9 mouse cellular contexts compared by ENCODE assay signal in genomic region chr4:105151911-105152690, GRCm38 (mm10). TPM values are rescaled to one million over a fixed set of nuclear protein-coding genes. Genes with fewer than 3 reads are reported as not detected.
A peak's percentile ranks its signal among the peaks of the same experiment; 100 is the strongest.
DNase-seq lines count a peak whose midpoint lies in the region; ATAC-seq and TF ChIP-seq lines count a peak whose summit lies in the region.
"Had no signal": no experiment of that assay in that cellular context is flagged by ENCODE, and none has a peak within 500 bp of the region (broad histone marks: within the 10 kb centered on the region; RNA-seq: fewer than 3 reads in every experiment).

No protein-coding gene starts in this region.

- peak; percentile 74 for DNase-seq in liver, adult 2 months (ENCODE audit: extremely low read depth, low read depth, low spot score)
- peak; percentile 54 for DNase-seq in cerebellum, adult 9-10 months
- peak; percentile 49 to 77 for DNase-seq in frontal cortex, postnatal 10 days (ENCODE audit: low spot score in 2 of 2)
- DNase-seq in left cerebral cortex, postnatal 14 days (ENCODE audit: low spot score in 2 of 2): peak; percentile 86 to 87
- DNase-seq in testis, postnatal 10 days (ENCODE audit: low spot score): peak; percentile 80

- no peaks in the 10 kb centered on the region for H3K9me3 ChIP-seq in liver, embryonic 12.5 days (replicated peaks)
- no peaks in the 10 kb centered on the region for H3K9me3 ChIP-seq in intestine, embryonic 15.5 days
- H3K9me3 ChIP-seq: midbrain, embryonic 12.5 days had no signal

- H3K4me3 ChIP-seq in liver, adult 2 months (ENCODE audit: insufficient read depth, low read depth, low read length): no peak overlapping the region
- H3K4me3 ChIP-seq in liver, embryonic 12.5 days: no peak overlapping the region
- no peak overlapping the region for H3K4me3 ChIP-seq in intestine, embryonic 15.5 days (replicated peaks)
- H3K4me3 ChIP-seq: midbrain, embryonic 12.5 days had no signal

- 54% methylated on average over 14 of the region's 14 CpGs for WGBS in liver, adult 2 months
- 42% methylated on average over 14 of the region's 14 CpGs for WGBS in liver, embryonic 12.5 days (ENCODE audit: insufficient replicate concordance)
- 49% methylated on average over 14 of the region's 14 CpGs for WGBS in intestine, embryonic 15.5 days

- H3K4me2 ChIP-seq in liver, embryonic 12.5 days: no peak overlapping the region
- H3K4me2 ChIP-seq in intestine, embryonic 15.5 days (replicated peaks): no peak overlapping the region
- H3K4me2 ChIP-seq: midbrain, embryonic 12.5 days had no signal

- no peak overlapping the region for H3K9ac ChIP-seq in liver, adult 2 months (ENCODE audit: low read depth, low read length)
- no peak overlapping the region for H3K9ac ChIP-seq in liver, embryonic 12.5 days
- H3K9ac ChIP-seq in intestine, embryonic 15.5 days: no peak overlapping the region
- H3K9ac ChIP-seq: midbrain, embryonic 12.5 days had no signal

- H3K79me2 ChIP-seq in liver, adult 2 months (ENCODE audit: control insufficient read depth, insufficient read depth, low read length): no peaks in the 10 kb centered on the region

- intact Hi-C loops in left cerebral cortex, postnatal 14 days (cut with DNase I): loop anchor here (1.0 to 5.0 kb wide), 3 partner anchors 165 to 1074 kb away; no protein-coding TSS in a partner anchor

- no peak overlapping the region for H3K27ac ChIP-seq in liver, adult 2 months (replicated peaks; ENCODE audit: insufficient read depth, low read depth, low read length)
- H3K27ac ChIP-seq in liver, embryonic 12.5 days: no peak overlapping the region
- no peak overlapping the region for H3K27ac ChIP-seq in intestine, embryonic 15.5 days
- H3K27ac ChIP-seq: midbrain, embryonic 12.5 days had no signal

- H3K27me3 ChIP-seq in liver, adult 2 months (ENCODE audit: control insufficient read depth, insufficient read depth, low read length): no peaks in the 10 kb centered on the region
- H3K27me3 ChIP-seq in liver, embryonic 12.5 days (replicated peaks): peaks cover 16% of the 10 kb centered on the region
- H3K27me3 ChIP-seq in intestine, embryonic 15.5 days (replicated peaks): no peaks in the 10 kb centered on the region
- H3K27me3 ChIP-seq: midbrain, embryonic 12.5 days had no signal

- no peaks in the 10 kb centered on the region for H3K36me3 ChIP-seq in liver, adult 2 months (ENCODE audit: control insufficient read depth, insufficient read depth, low read length)
- no peaks in the 10 kb centered on the region for H3K36me3 ChIP-seq in liver, embryonic 12.5 days
- no peaks in the 10 kb centered on the region for H3K36me3 ChIP-seq in intestine, embryonic 15.5 days
- H3K36me3 ChIP-seq: midbrain, embryonic 12.5 days had no signal

- TF ChIP-seq POLR2A in liver, adult 2 months (IDR thresholded peaks at IDR 0.05; ENCODE audit: extremely low read depth, insufficient read depth, low read length): no peak

- H3K4me1 ChIP-seq in liver, adult 2 months (ENCODE audit: control insufficient read depth, insufficient read depth, low read length): peaks cover 4% of the 10 kb centered on the region
- no peaks in the 10 kb centered on the region for H3K4me1 ChIP-seq in liver, embryonic 12.5 days
- H3K4me1 ChIP-seq in intestine, embryonic 15.5 days (replicated peaks): no peaks in the 10 kb centered on the region

- peak; percentile 56 for TF ChIP-seq CTCF in liver, adult 2 months (IDR thresholded peaks at IDR 0.05; ENCODE audit: low read depth, low read length)

- ATAC-seq in liver, embryonic 12.5 days: no peak
- ATAC-seq in intestine, embryonic 15.5 days: 0 out of 2 replicates have a peak, but pooled peaks have one; percentile 58
- ATAC-seq in monocyte, adult 5-6 weeks (replicated peaks; ENCODE audit: insufficient number of reproducible peaks, low FRiP score, low TSS enrichment, poor library complexity, severe bottlenecking): 0 out of 2 replicates have a peak, but pooled peaks have one; percentile 48

RNA-seq across cellular contexts. Expression of gene Plpp3, which starts 5.0 kb away (rescaled TPM):
- total RNA-seq in liver, adult 2 months (2014; rRNA removed): 64.1 and 81.1 TPM in 2 replicates
- polyA plus RNA-seq in liver, adult 2 months (2012; rRNA removed): 81.0 and 84.2 TPM in 2 replicates
- 14.5 and 15.6 TPM in 2 replicates for polyA plus RNA-seq in liver, embryonic 12.5 days (2016; fragmentation: Nextera tagmentation; extraction: Ambion mirVana)
- 41.2 and 42.0 TPM in 2 replicates for polyA plus RNA-seq in intestine, embryonic 15.5 days (2015; fragmentation: Nextera tagmentation; extraction: Ambion mirVana)
- total RNA-seq in left cerebral cortex, postnatal 14 days (2021): 100 to 1,000 TPM; 136 to 166 TPM
- total RNA-seq in monocyte, adult 5-6 weeks (2017): 0.49 to 0.57 TPM in 2 of 3 replicates, not detected in the other

RNA-seq across cellular contexts. Expression of gene Prkaa2, which starts 42.4 kb away (rescaled TPM):
- total RNA-seq in liver, adult 2 months (2014; rRNA removed): 21.3 and 24.9 TPM in 2 replicates
- 8.2 and 11.3 TPM in 2 replicates for polyA plus RNA-seq in liver, adult 2 months (2012; rRNA removed)
- 0.42 and 0.48 TPM in 2 replicates for polyA plus RNA-seq in liver, embryonic 12.5 days (2016; fragmentation: Nextera tagmentation; extraction: Ambion mirVana)
- polyA plus RNA-seq in intestine, embryonic 15.5 days (2015; fragmentation: Nextera tagmentation; extraction: Ambion mirVana): 4.6 and 5.4 TPM in 2 replicates
- total RNA-seq in left cerebral cortex, postnatal 14 days (2021): 10 to 100 TPM; 33.2 to 33.6 TPM
- 0.29 TPM in 1 of 3 replicates, not detected in the others for total RNA-seq in monocyte, adult 5-6 weeks (2017)

Comparison
In these comparisons a context has a peak if more than half of its experiments do, and no peak if none do; other contexts are left out.
1. RNA of gene Plpp3, which starts 5.0 kb away (total RNA-seq): 136 to 166 TPM in left cerebral cortex, postnatal 14 days and 64.1 to 81.1 TPM in liver, adult 2 months; 0.49 to 0.57 TPM in monocyte, adult 5-6 weeks; every median in the first group is over 10 times any median in the second.
2. RNA of gene Prkaa2, which starts 42.4 kb away (total RNA-seq): 33.2 to 33.6 TPM in left cerebral cortex, postnatal 14 days and 21.3 to 24.9 TPM in liver, adult 2 months; 0.29 TPM in monocyte, adult 5-6 weeks; every median in the first group is over 10 times any median in the second.
3. Peak in every context shown above with its lines, with median percentiles within 50 percentile points of each other: DNase-seq.